Mouse (Mus musculus) intestine, postnatal 0 days (tissue): ENCODE measurements around the gene Olfr750. TPM values are rescaled to one million over a fixed set of nuclear protein-coding genes. Genes with fewer than 3 reads are reported as not detected.

Experiments used
- ATAC-seq: fragments of 200-750 bp; cut with Nextera tagmentation; 2 replicates; pipeline ENCODE4 v1.8.0; 2017; ENCODE audit warnings: mild to moderate bottlenecking, moderate TSS enrichment, moderate library complexity
- H3K27ac ChIP-seq: fragments of 300-500 bp; sonication (generic); 2 replicates; pipeline ENCODE4 v1.5.1; 2014; ENCODE audit warnings: mild to moderate bottlenecking, low read depth, low read length, moderate library complexity
- H3K27me3 ChIP-seq: fragments of 300-500 bp; sonication (generic); replicated peaks from 2 replicates; pipeline ENCODE4 v1.6.1; 2014; ENCODE audit warnings: low read length, mixed read lengths; ENCODE audit not compliant: control insufficient read depth, insufficient read depth
- H3K36me3 ChIP-seq: fragments of 300-500 bp; sonication (generic); 2 replicates; pipeline ENCODE4 v1.6.1; 2014; ENCODE audit warnings: mild to moderate bottlenecking, moderate library complexity; ENCODE audit not compliant: control insufficient read depth, insufficient read depth
- H3K4me1 ChIP-seq: fragments of 300-500 bp; sonication (generic); replicated peaks from 2 replicates; pipeline ENCODE4 v1.6.1; 2014; ENCODE audit warnings: antibody characterized with exemption, low read length, mixed read lengths; ENCODE audit not compliant: control insufficient read depth, insufficient read depth
- H3K4me2 ChIP-seq: fragments of 300-500 bp; sonication (generic); replicated peaks from 2 replicates; pipeline ENCODE4 v1.6.1; 2014; ENCODE audit warnings: low read depth, mild to moderate bottlenecking, moderate library complexity
- H3K4me3 ChIP-seq: fragments of 300-500 bp; sonication (generic); 2 replicates; pipeline ENCODE4 v1.5.1; 2014; ENCODE audit warnings: low read depth, low read length
- H3K9ac ChIP-seq: fragments of 300-500 bp; sonication (generic); 2 replicates; pipeline ENCODE4 v1.6.1; 2014; ENCODE audit warnings: mild to moderate bottlenecking, low read depth, low read length
- H3K9me3 ChIP-seq: fragments of 300-500 bp; sonication (generic); 2 replicates; pipeline ENCODE4 v1.6.1; 2016; ENCODE audit warnings: mixed run types; ENCODE audit not compliant: control insufficient read depth
- CTCF ChIP-seq: sonication (generic); IDR thresholded peaks from 2 replicates; pipeline ENCODE4 v1.5.1; 2016; ENCODE audit warnings: low read depth, mild to moderate bottlenecking, control low read depth, antibody characterized with exemption, moderate library complexity
- WGBS: fragments of 180-500 bp; shearing (Covaris S2); extraction: QIAGEN DNeasy Blood & Tissue Kit; methylation state at CpG from one replicate; pipeline ENCODE4 v1.1.7; 2014; 5-methylcytosine and 5-hydroxymethylcytosine counted together
- polyA plus RNA-seq: library from polyadenylated mRNA; unstranded; fragments of >200 nt; fragmentation: Nextera tagmentation; extraction: Ambion mirVana; gene quantifications from 2 replicates; pipeline ENCODE4 v1.2.1, GENCODE M21; 2015

The Olfr750 gene
- polyA plus RNA-seq, 1 experiment from 2014 or later, result not detected

- H3K4me3 ChIP-seq, result no peak overlapping the region
- no peak for ATAC-seq
- H3K27me3 ChIP-seq, result no peaks in the 10 kb centered on the region
- TF ChIP-seq CTCF, result no peak
- no peak overlapping the region for H3K9ac ChIP-seq
- H3K4me1 ChIP-seq, result no peaks in the 10 kb centered on the region
- 93% methylated on average over 5 of the region's 5 CpGs for WGBS
- H3K9me3 ChIP-seq, result no peaks in the 10 kb centered on the region
- H3K4me2 ChIP-seq, result no peak overlapping the region
- no peaks in the 10 kb centered on the region for H3K36me3 ChIP-seq
- H3K27ac ChIP-seq, result no peak overlapping the region
Measured at GRCm38 (mm10) chr14:51060761-51061160, 13.5 kb downstream of the Olfr750 start.

GRCm38 (mm10) chr14:51057401-51057831, 16.8 kb downstream of the Olfr750 start, which contains the start of gene Rnase12:
TSS of gene Rnase12 (minus strand) at chr14:51057661.
- H3K9ac ChIP-seq, result no peak within 1 kb of the TSS
- no peaks in the 10 kb centered on the region for H3K9me3 ChIP-seq
- no peak for TF ChIP-seq CTCF
- H3K36me3 ChIP-seq, result no peaks in the 10 kb centered on the region
- WGBS, result 33% methylated on average over 9 of the region's 9 CpGs
- H3K27me3 ChIP-seq, result no peaks in the 10 kb centered on the region
- peak within 1 kb of the TSS; percentile 39 for H3K4me2 ChIP-seq
- H3K4me3 ChIP-seq, result no peak within 1 kb of the TSS
- H3K27ac ChIP-seq, result no peak within 1 kb of the TSS
- ATAC-seq, result peak; percentile 52; the same call in 1 of the 2 replicates
- no peaks in the 10 kb centered on the region for H3K4me1 ChIP-seq

DNA sequence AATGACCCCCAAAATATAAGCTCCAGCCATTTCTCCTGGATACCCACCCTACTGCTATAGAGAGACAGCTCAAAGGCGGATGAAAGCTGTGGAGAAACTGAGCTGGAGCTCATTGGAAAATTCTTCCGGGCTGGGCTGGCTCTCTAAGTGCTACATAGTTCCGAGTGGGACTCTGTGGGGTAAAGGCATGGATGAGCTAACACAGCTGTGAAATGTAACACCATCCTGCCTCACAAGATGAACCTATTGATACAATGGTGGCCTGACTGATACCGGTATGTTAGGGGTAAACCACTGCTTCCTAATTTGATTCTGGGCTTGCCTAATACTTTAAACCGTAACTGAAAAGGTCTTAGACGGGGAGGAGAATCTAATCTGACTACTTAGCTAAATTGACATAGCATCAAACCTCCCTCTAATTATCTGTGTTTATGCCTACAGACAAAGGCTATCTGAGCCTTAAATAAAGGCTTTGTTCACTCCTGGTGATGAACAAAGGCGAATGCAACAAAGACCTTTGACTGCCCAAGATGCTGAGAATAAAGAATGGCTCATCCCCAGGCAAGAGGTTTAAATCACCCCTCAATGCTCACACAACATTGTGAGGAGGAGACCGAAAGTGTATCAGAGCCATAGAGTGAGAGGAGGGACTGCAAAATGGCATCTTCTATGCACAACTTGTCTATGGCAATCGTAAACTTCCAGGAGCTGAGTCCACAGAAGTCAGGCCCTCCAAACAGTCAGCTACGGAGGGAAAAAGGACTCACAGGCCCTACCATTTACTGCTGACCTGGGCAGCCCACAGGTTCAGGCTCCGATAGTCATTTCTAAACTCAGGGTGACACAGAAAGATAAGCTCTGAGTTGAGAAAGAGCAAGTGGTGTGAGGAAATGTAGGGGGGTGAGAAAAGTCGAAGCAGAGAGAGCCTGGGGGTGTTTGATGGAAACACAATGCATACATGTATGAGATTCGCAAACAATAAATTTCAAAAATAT, 19.7 kb downstream of the Olfr750 start:
- ATAC-seq, result no peak
- Histone ChIP-seq H3K4me3 (no peak overlapping the region), H3K4me1 (no peaks in the 10 kb centered on the region), H3K9me3 (no peaks in the 10 kb centered on the region), H3K9ac (no peak overlapping the region), H3K27ac (no peak overlapping the region), H3K4me2 (no peak overlapping the region), H3K36me3 (no peaks in the 10 kb centered on the region), H3K27me3 (no peaks in the 10 kb centered on the region)
- WGBS, result 73% methylated on average over 13 of the region's 13 CpGs
- TF ChIP-seq CTCF, result no peak

- no peaks in the 10 kb centered on the region for H3K4me1 ChIP-seq
- no peak overlapping the region for H3K27ac ChIP-seq
- H3K4me3 ChIP-seq, result no peak overlapping the region
- ATAC-seq, result no peak
- 57% methylated on average over 5 of the region's 5 CpGs for WGBS
- H3K4me2 ChIP-seq, result no peak overlapping the region
- H3K9ac ChIP-seq, result no peak overlapping the region
- H3K9me3 ChIP-seq, result no peaks in the 10 kb centered on the region
- no peaks in the 10 kb centered on the region for H3K36me3 ChIP-seq
- TF ChIP-seq CTCF, result no peak
- no peaks in the 10 kb centered on the region for H3K27me3 ChIP-seq
Measured at GRCm38 (mm10) chr14:51053176-51053575, 21.1 kb downstream of the Olfr750 start.

GRCm38 (mm10) chr14:51051941-51052340, 22.3 kb downstream of the Olfr750 start:
- 61% methylated on average over 5 of the region's 5 CpGs for WGBS
- H3K9me3 ChIP-seq, result no peaks in the 10 kb centered on the region
- ATAC-seq, result no peak
- H3K27me3 ChIP-seq, result no peaks in the 10 kb centered on the region
- no peaks in the 10 kb centered on the region for H3K36me3 ChIP-seq
- no peak overlapping the region for H3K9ac ChIP-seq
- H3K4me3 ChIP-seq, result no peak overlapping the region
- TF ChIP-seq CTCF, result no peak
- no peaks in the 10 kb centered on the region for H3K4me1 ChIP-seq
- no peak overlapping the region for H3K27ac ChIP-seq
- no peak overlapping the region for H3K4me2 ChIP-seq

- H3K27me3 ChIP-seq, result no peaks in the 10 kb centered on the region
- no peaks in the 10 kb centered on the region for H3K36me3 ChIP-seq
- H3K4me2 ChIP-seq, result no peak within 1 kb of the TSS
- no peaks in the 10 kb centered on the region for H3K4me1 ChIP-seq
- TF ChIP-seq CTCF, result no peak
- WGBS, result 79% methylated on average over 2 of the region's 2 CpGs
- no peak within 1 kb of the TSS for H3K4me3 ChIP-seq
- H3K9ac ChIP-seq, result no peak within 1 kb of the TSS
- H3K9me3 ChIP-seq, result no peaks in the 10 kb centered on the region
- no peak for ATAC-seq
- no peak within 1 kb of the TSS for H3K27ac ChIP-seq
Measured at GRCm38 (mm10) chr14:51050063-51050462, 24.2 kb downstream of the Olfr750 start, which contains the start of gene Rnase11. TSS of gene Rnase11 (minus strand) at chr14:51050163.
